ENCODE assay signal across 8 mouse cellular contexts in genomic region chr4:127027228-127028190, GRCm38 (mm10). TPM values are rescaled to one million over a fixed set of nuclear protein-coding genes. Genes with fewer than 3 reads are reported as not detected.
DNase-seq lines count a peak whose midpoint lies in the region; TF ChIP-seq lines count a peak whose summit lies in the region.

No protein-coding gene starts in this region.

- peak; percentile 34 for TF ChIP-seq CTCF in cortical plate, adult 2 months (IDR thresholded peaks at IDR 0.05; ENCODE audit: extremely low read depth, insufficient read depth, low read length)

- DNase-seq in gastrocnemius, adult 18-20 months (ENCODE audit: low spot score): peak; percentile 22
- no peak for DNase-seq in gastrocnemius, postnatal 36 days
- peak; percentile 46 for DNase-seq in thymus, postnatal 14 days
- no peak for DNase-seq in thymus, postnatal 0 days (ENCODE audit: low spot score)
- peak; percentile 64 to 76 for DNase-seq in kidney, postnatal 25 days
- DNase-seq in naive thymus-derived CD4-positive, alpha-beta T cell, adult 2 months (ENCODE audit: low read depth): peak; percentile 58
- no peak for DNase-seq in layer of hippocampus, adult 9-10 months (ENCODE audit: low spot score)

- intact Hi-C loops in gastrocnemius, postnatal 36 days (cut with DNase I): no loop called here

- TF ChIP-seq POLR2A in cortical plate, adult 2 months (IDR thresholded peaks at IDR 0.05; ENCODE audit: extremely low read depth, insufficient read depth, low read length): no peak

- peaks cover 2% of the 10 kb centered on the region; the same call in 1 of the 2 replicates for H3K4me1 ChIP-seq in cortical plate, adult 2 months (ENCODE audit: control insufficient read depth, insufficient read depth, low read length)

- no peak overlapping the region for H3K27ac ChIP-seq in cortical plate, adult 2 months (ENCODE audit: insufficient read depth, low read length)

- H3K4me3 ChIP-seq in cortical plate, adult 2 months (ENCODE audit: insufficient read depth, low read length): no peak overlapping the region

RNA-seq across cellular contexts. Expression of gene Sfpq, which starts 6.4 kb away (rescaled TPM):
- 10 to 100 TPM; 54.9 to 65.1 TPM for total RNA-seq in gastrocnemius, adult 18-20 months (2021)
- 10 to 100 TPM; 46.7 to 58.7 TPM for total RNA-seq in gastrocnemius, postnatal 36 days (2021)
- 112 and 127 TPM in 2 replicates for polyA plus RNA-seq in thymus, postnatal 0 days (2015; fragmentation: Nextera tagmentation; extraction: Ambion mirVana)
- polyA plus RNA-seq in cortical plate, adult 2 months (2012; rRNA removed): 111 and 114 TPM in 2 replicates

RNA-seq across cellular contexts. Expression of gene Zmym1, which starts 33.4 kb away (rescaled TPM):
- total RNA-seq in gastrocnemius, adult 18-20 months (2021): 1 to 10 TPM; 4.2 to 5.3 TPM
- 1 to 10 TPM; 4.2 to 4.5 TPM for total RNA-seq in gastrocnemius, postnatal 36 days (2021)
- 27.0 and 27.7 TPM in 2 replicates for polyA plus RNA-seq in thymus, postnatal 0 days (2015; fragmentation: Nextera tagmentation; extraction: Ambion mirVana)
- polyA plus RNA-seq in cortical plate, adult 2 months (2012; rRNA removed): 7.7 and 9.0 TPM in 2 replicates

RNA-seq across cellular contexts. Expression of gene Zmym6, which starts 49.7 kb away (rescaled TPM):
- total RNA-seq in gastrocnemius, adult 18-20 months (2021): 1 to 10 TPM; 3.6 to 4.6 TPM
- 1 to 10 TPM; 3.4 to 4.7 TPM for total RNA-seq in gastrocnemius, postnatal 36 days (2021)
- polyA plus RNA-seq in thymus, postnatal 0 days (2015; fragmentation: Nextera tagmentation; extraction: Ambion mirVana): 11.0 and 11.1 TPM in 2 replicates
- polyA plus RNA-seq in cortical plate, adult 2 months (2012; rRNA removed): 40.3 and 48.0 TPM in 2 replicates

RNA-seq across cellular contexts. Expression of gene Zmym4, which starts 59.6 kb away (rescaled TPM):
- 10 to 100 TPM; 14.6 to 16.3 TPM for total RNA-seq in gastrocnemius, adult 18-20 months (2021)
- total RNA-seq in gastrocnemius, postnatal 36 days (2021): 10 to 100 TPM; 13.8 to 15.9 TPM
- polyA plus RNA-seq in thymus, postnatal 0 days (2015; fragmentation: Nextera tagmentation; extraction: Ambion mirVana): 12.0 and 14.3 TPM in 2 replicates
- 22.2 and 22.4 TPM in 2 replicates for polyA plus RNA-seq in cortical plate, adult 2 months (2012; rRNA removed)

Comparison
In these comparisons a context has a peak if more than half of its experiments do, and no peak if none do; other contexts are left out.
1. DNase-seq: peak in gastrocnemius, adult 18-20 months (single experiment), thymus, postnatal 14 days (single experiment), kidney, postnatal 25 days (2 of 2) and naive thymus-derived CD4-positive, alpha-beta T cell, adult 2 months (single experiment); none in gastrocnemius, postnatal 36 days (0 of 2), thymus, postnatal 0 days (single experiment) and layer of hippocampus, adult 9-10 months (single experiment).